Comparison of ENCODE assay signal across 9 mouse cellular contexts in the genomic region with DNA sequence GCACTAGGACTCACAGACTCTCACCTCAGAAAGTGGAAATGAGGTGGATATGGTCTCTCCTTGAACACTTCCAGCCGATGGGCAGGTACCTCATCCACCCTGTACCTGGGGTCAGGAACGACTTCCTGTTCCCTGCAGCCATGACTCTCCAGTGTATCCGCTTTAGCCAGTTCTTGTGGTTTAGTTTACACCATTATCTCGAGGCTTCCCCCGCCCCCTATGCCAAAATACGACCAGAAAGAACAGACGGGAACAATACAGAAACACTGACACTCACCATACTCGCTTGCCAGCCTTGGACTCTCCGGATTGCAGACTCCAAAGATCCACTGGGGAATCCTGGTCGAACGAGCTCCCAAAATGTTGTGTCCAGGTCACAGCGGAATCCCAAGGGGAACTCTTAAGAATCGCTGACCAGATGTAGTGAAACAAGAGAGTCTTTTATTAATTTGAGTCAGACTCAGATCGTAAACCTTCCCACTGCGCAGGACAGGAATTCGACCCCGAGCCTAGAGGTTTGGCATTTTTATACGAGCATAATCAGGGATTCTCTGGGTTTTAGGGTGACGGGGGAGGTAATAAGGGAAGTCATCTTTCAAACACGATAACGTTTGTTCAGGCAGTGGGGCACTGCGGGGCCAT. TPM values are rescaled to one million over a fixed set of nuclear protein-coding genes. Genes with fewer than 3 reads are reported as not detected.
DNase-seq lines count a peak whose midpoint lies in the region; ATAC-seq and TF ChIP-seq lines count a peak whose summit lies in the region.
"Had no signal": no experiment of that assay in that cellular context is flagged by ENCODE, and none has a peak within 500 bp of the region (broad histone marks: within the 10 kb centered on the region; RNA-seq: fewer than 3 reads in every experiment).

No protein-coding gene starts in this region.

- peaks cover 9% of the 10 kb centered on the region; the same call in 1 of the 2 replicates for H3K27me3 ChIP-seq in heart, embryonic 13.5 days (replicated peaks)
- H3K27me3 ChIP-seq in embryonic facial prominence, embryonic 15.5 days: no peaks in the 10 kb centered on the region
- peaks cover 28% of the 10 kb centered on the region for H3K27me3 ChIP-seq in liver, embryonic 13.5 days
- H3K27me3 ChIP-seq in cerebellum, adult 2 months (ENCODE audit: control insufficient read depth, insufficient read depth, low read length): no peaks in the 10 kb centered on the region

- no peak overlapping the region for H3K27ac ChIP-seq in heart, embryonic 13.5 days (replicated peaks)
- no peak overlapping the region for H3K27ac ChIP-seq in embryonic facial prominence, embryonic 15.5 days (replicated peaks)
- no peak overlapping the region for H3K27ac ChIP-seq in liver, embryonic 13.5 days
- H3K27ac ChIP-seq in cerebellum, adult 2 months (ENCODE audit: insufficient read depth, low read length): no peak overlapping the region

- intact Hi-C loops in heart, postnatal 36 days (cut with DNase I): no loop called here

- ATAC-seq in heart, embryonic 13.5 days (ENCODE audit: extremely low read depth, insufficient number of reproducible peaks, low FRiP score, low TSS enrichment): no peak
- ATAC-seq in embryonic facial prominence, embryonic 15.5 days (ENCODE audit: insufficient number of reproducible peaks, low FRiP score, low TSS enrichment, low read depth): no peak
- ATAC-seq in liver, embryonic 13.5 days (ENCODE audit: low read depth): no peak

- H3K4me2 ChIP-seq in heart, embryonic 13.5 days: peak overlapping the region; percentile 51
- H3K4me2 ChIP-seq in embryonic facial prominence, embryonic 15.5 days (replicated peaks): peak overlapping the region; percentile 61
- peak overlapping the region; percentile 65 for H3K4me2 ChIP-seq in liver, embryonic 13.5 days

- no peak for DNase-seq in heart, postnatal 36 days
- peak; percentile 18 for DNase-seq in CD4-positive, CD25-positive, alpha-beta regulatory T cell, adult 2 months (ENCODE audit: low read depth, low spot score)
- no peak for DNase-seq in liver, embryonic 13.5 days
- no peak for DNase-seq in left cerebral cortex, adult 9 months (ENCODE audit: low spot score in 2 of 2)
- DNase-seq in cerebellum, adult 2 months: no peak
- DNase-seq in retina, postnatal 1 day: no peak

- peaks cover 6% of the 10 kb centered on the region; the same call in 1 of the 2 replicates for H3K4me1 ChIP-seq in heart, embryonic 13.5 days
- H3K4me1 ChIP-seq in embryonic facial prominence, embryonic 15.5 days: peaks cover 14% of the 10 kb centered on the region; the same call in 1 of the 2 replicates
- H3K4me1 ChIP-seq in liver, embryonic 13.5 days (replicated peaks): peaks cover 47% of the 10 kb centered on the region
- H3K4me1 ChIP-seq in cerebellum, adult 2 months (ENCODE audit: control insufficient read depth, insufficient read depth, low read length): no peaks in the 10 kb centered on the region

- peak overlapping the region; percentile 15 for H3K4me3 ChIP-seq in heart, embryonic 13.5 days
- H3K4me3 ChIP-seq in embryonic facial prominence, embryonic 15.5 days (replicated peaks): peak overlapping the region; percentile 40
- H3K4me3 ChIP-seq in liver, embryonic 13.5 days (replicated peaks): peak overlapping the region; percentile 40
- no peak overlapping the region for H3K4me3 ChIP-seq in cerebellum, adult 2 months (replicated peaks; ENCODE audit: insufficient read depth, low read depth, low read length)

- 45% methylated on average over 22 of the region's 22 CpGs for WGBS in heart, embryonic 13.5 days
- WGBS in embryonic facial prominence, embryonic 15.5 days: 15% methylated on average over 22 of the region's 22 CpGs
- 17% methylated on average over 22 of the region's 22 CpGs for WGBS in liver, embryonic 13.5 days (ENCODE audit: insufficient replicate concordance)
- 64% methylated on average over 22 of the region's 22 CpGs for WGBS in cerebellum, adult 2 months

- no peak for TF ChIP-seq CTCF in cerebellum, adult 2 months (IDR thresholded peaks at IDR 0.05; ENCODE audit: borderline replicate concordance, insufficient read depth, low read depth, low read length)

- H3K36me3 ChIP-seq in heart, embryonic 13.5 days: no peaks in the 10 kb centered on the region
- H3K36me3 ChIP-seq in embryonic facial prominence, embryonic 15.5 days: no peaks in the 10 kb centered on the region
- no peaks in the 10 kb centered on the region for H3K36me3 ChIP-seq in liver, embryonic 13.5 days
- H3K36me3 ChIP-seq: G1E had no signal

- H3K9me3 ChIP-seq in heart, embryonic 13.5 days: no peaks in the 10 kb centered on the region
- H3K9me3 ChIP-seq in embryonic facial prominence, embryonic 15.5 days (replicated peaks): no peaks in the 10 kb centered on the region
- no peaks in the 10 kb centered on the region for H3K9me3 ChIP-seq in liver, embryonic 13.5 days (replicated peaks)
- H3K9me3 ChIP-seq: G1E had no signal

- 0 out of 2 replicates have a peak overlapping the region, but pooled peaks have one; percentile 13 for H3K9ac ChIP-seq in heart, embryonic 13.5 days
- H3K9ac ChIP-seq in embryonic facial prominence, embryonic 15.5 days: peak overlapping the region; percentile 10; the same call in 1 of the 2 replicates
- H3K9ac ChIP-seq in liver, embryonic 13.5 days: peak overlapping the region; percentile 52

- TF ChIP-seq POLR2A in cerebellum, adult 2 months (IDR thresholded peaks at IDR 0.05; ENCODE audit: borderline replicate concordance, insufficient read depth, low read length): no peak

RNA-seq across cellular contexts. Expression of a gene that starts 49.4 kb away (rescaled TPM):
- 14.9 and 19.6 TPM in 2 replicates for polyA plus RNA-seq in heart, embryonic 13.5 days (2015; fragmentation: Nextera tagmentation; extraction: Ambion mirVana)
- total RNA-seq in heart, postnatal 36 days (2021): 10 to 100 TPM; 17.8 to 23.8 TPM
- 6.6 and 8.0 TPM in 2 replicates for polyA plus RNA-seq in embryonic facial prominence, embryonic 15.5 days (2015; fragmentation: Nextera tagmentation; extraction: Ambion mirVana)
- polyA plus RNA-seq in liver, embryonic 13.5 days (2015; fragmentation: Nextera tagmentation; extraction: Ambion mirVana): 75.1 and 80.8 TPM in 2 replicates
- polyA plus RNA-seq in cerebellum, adult 2 months (2012; rRNA removed): 3.6 and 5.0 TPM in 2 replicates

RNA-seq across cellular contexts. Expression of a gene that starts 55.4 kb away (rescaled TPM):
- polyA plus RNA-seq in heart, embryonic 13.5 days (2015; fragmentation: Nextera tagmentation; extraction: Ambion mirVana): 42.6 and 45.6 TPM in 2 replicates
- total RNA-seq in heart, postnatal 36 days (2021): 10 to 100 TPM in 1 of 2 experiments, 1 to 10 TPM in 1; 9.7 to 12.5 TPM
- 52.7 and 54.9 TPM in 2 replicates for polyA plus RNA-seq in embryonic facial prominence, embryonic 15.5 days (2015; fragmentation: Nextera tagmentation; extraction: Ambion mirVana)
- polyA plus RNA-seq in liver, embryonic 13.5 days (2015; fragmentation: Nextera tagmentation; extraction: Ambion mirVana): 61.4 and 74.1 TPM in 2 replicates
- 13.8 and 15.1 TPM in 2 replicates for polyA plus RNA-seq in cerebellum, adult 2 months (2012; rRNA removed)
